Mouse (Mus musculus) bone marrow macrophage, adult 2 months (primary cell): Measurements from ENCODE around the gene Grwd1.

Source experiments
- CTCF ChIP-seq: IDR thresholded peaks from 2 replicates; pipeline ENCODE4 v1.5.1; 2012; ENCODE audit warnings: low read depth, mild to moderate bottlenecking, low read length, moderate library complexity
- POLR2A ChIP-seq: IDR thresholded peaks from 2 replicates; pipeline ENCODE4 v1.6.1; 2012; ENCODE audit warnings: mild to moderate bottlenecking, low read depth, low read length, borderline replicate concordance

- TF ChIP-seq POLR2A (no peak), CTCF (no peak)
These were observed 46.2 kb upstream of the Grwd1 start for GRCm38 (mm10) chr7:45876895-45877294.
